Mouse (Mus musculus): Measurements from ENCODE around the gene Gm20903. TPM values are rescaled to one million over a fixed set of nuclear protein-coding genes. Genes with fewer than 3 reads are reported as not detected.
"Not testable (repeated sequence)": the region's sequence is repeated elsewhere in the genome, so short reads cannot be mapped to it uniquely, and the experiment has no call there.

Gm20903 gene
- not detected for total RNA-seq (2021)
- long read RNA-seq, experiment 1, result 0 reads
- long read RNA-seq, experiment 2, result 0 reads

- intact Hi-C loops (cut with DNase I); DNase-seq: not testable (repeated sequence)
These were observed at the start of gene Gm20903 for GRCm38 (mm10) chrY:73669015-73669414. Gene Gm20903 (plus strand): TSS chrY:73669315.
